In the genomic region with DNA sequence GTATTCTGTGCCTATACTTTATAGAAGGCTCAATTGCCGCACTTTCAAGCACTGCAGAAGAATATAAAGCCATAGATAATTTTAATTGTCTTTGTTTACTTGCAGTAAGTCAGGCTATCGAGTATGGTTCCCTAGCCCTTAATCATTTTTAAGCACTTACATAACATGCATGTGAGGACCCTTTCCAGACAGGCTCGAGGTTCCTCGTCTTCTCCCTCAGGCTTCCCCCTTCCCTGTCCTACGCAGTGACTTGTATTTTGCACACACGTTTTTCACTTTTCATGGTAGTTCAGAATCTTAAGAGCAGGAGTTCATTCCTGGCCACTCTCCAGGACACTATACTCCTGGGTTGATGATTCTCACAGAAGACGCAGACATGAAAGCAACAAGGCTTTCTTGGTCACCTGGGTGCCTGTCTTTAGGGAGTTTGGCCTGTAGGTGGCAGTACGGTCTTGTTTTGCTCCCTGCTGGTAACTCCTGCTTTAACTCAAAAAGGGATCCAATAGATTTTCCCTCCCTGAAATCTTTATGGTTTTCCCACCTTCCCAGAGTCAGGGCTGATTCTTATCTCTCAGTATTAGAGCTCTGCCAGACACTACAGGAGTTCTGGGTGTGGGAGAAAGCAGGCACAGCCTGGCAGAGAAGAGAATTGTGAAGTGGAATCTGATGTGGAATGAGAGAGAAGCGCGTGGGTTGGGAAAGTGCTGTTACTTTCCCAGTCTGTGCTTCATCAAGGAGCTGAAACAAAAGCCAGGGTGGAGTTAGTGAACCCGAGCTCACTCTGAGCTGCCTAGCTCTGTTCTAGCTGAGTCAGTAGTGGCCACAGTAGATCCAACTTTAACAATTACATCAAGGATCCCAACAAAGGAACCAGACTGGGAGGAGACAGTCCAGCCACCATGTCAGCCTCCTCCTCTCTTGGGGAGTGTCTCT, we compare ENCODE assay signal across 7 mouse cellular contexts.
DNase-seq lines count a peak whose midpoint lies in the region; ATAC-seq lines count a peak whose summit lies in the region.

No protein-coding gene starts in this region.

- H3K4me3 ChIP-seq in intestine, embryonic 14.5 days (ENCODE audit: low read depth, low read length), result no peak overlapping the region
- H3K4me3 ChIP-seq in midbrain, embryonic 11.5 days (ENCODE audit: low read depth, low read length), result no peak overlapping the region
- H3K4me3 ChIP-seq in stomach, embryonic 14.5 days (ENCODE audit: low read depth, low read length), result no peak overlapping the region

- no peaks in the 10 kb centered on the region for H3K9me3 ChIP-seq in intestine, embryonic 14.5 days (ENCODE audit: control insufficient read depth, low read length)
- H3K9me3 ChIP-seq in midbrain, embryonic 11.5 days (ENCODE audit: control insufficient read depth, low read length), result no peaks in the 10 kb centered on the region
- H3K9me3 ChIP-seq in stomach, embryonic 14.5 days (ENCODE audit: control insufficient read depth, low read depth, low read length), result no peaks in the 10 kb centered on the region

- peak; percentile 83 for DNase-seq in WW6 (ENCODE audit: low read depth, low spot score)
- DNase-seq in cerebellum, postnatal 10 days, result peak; percentile 71 to 74
- DNase-seq in frontal cortex, postnatal 14 days (ENCODE audit: low spot score in 2 of 2), result peak; percentile 68 to 77
- DNase-seq in intestine, embryonic 14.5 days (ENCODE audit: low spot score), result peak; percentile 89
- peak; percentile 66 to 86 for DNase-seq in left cerebral cortex, adult 8-10 months (ENCODE audit: low spot score in 2 of 2)
- DNase-seq in midbrain, embryonic 11.5 days (ENCODE audit: low spot score, missing footprints), result peak; percentile 97

- WGBS in intestine, embryonic 14.5 days, result 24% methylated on average over 11 of the region's 11 CpGs
- WGBS in midbrain, embryonic 11.5 days, result 47% methylated on average over 11 of the region's 11 CpGs
- WGBS in stomach, embryonic 14.5 days, result 30% methylated on average over 11 of the region's 11 CpGs

- no peak overlapping the region; the same call in 1 of the 2 replicates for H3K27ac ChIP-seq in intestine, embryonic 14.5 days (ENCODE audit: low read depth)
- H3K27ac ChIP-seq in midbrain, embryonic 11.5 days (ENCODE audit: low read depth, low read length), result no peak overlapping the region
- H3K27ac ChIP-seq in stomach, embryonic 14.5 days (ENCODE audit: low read length), result no peak overlapping the region

- ATAC-seq in intestine, embryonic 14.5 days (replicated peaks; ENCODE audit: low FRiP score, low TSS enrichment, low read depth), result peak; percentile 80
- ATAC-seq in midbrain, embryonic 11.5 days (ENCODE audit: low FRiP score), result peak; percentile 79
- ATAC-seq in stomach, embryonic 14.5 days (ENCODE audit: insufficient number of reproducible peaks, insufficient read depth, low FRiP score, low read depth), result peak; percentile 83

- H3K9ac ChIP-seq in intestine, embryonic 14.5 days (ENCODE audit: low read length), result no peak overlapping the region
- 0 out of 2 replicates have a peak overlapping the region, but pooled peaks have one; percentile 21 for H3K9ac ChIP-seq in midbrain, embryonic 11.5 days (ENCODE audit: low read length)
- no peak overlapping the region for H3K9ac ChIP-seq in stomach, embryonic 14.5 days (replicated peaks; ENCODE audit: low read depth, low read length)

- no peaks in the 10 kb centered on the region for H3K4me1 ChIP-seq in intestine, embryonic 14.5 days (replicated peaks; ENCODE audit: control insufficient read depth, insufficient read depth, low read length)
- H3K4me1 ChIP-seq in midbrain, embryonic 11.5 days (ENCODE audit: control insufficient read depth, insufficient read depth, low read length), result no peaks in the 10 kb centered on the region
- no peaks in the 10 kb centered on the region for H3K4me1 ChIP-seq in stomach, embryonic 14.5 days (ENCODE audit: control insufficient read depth, insufficient read depth, low read length)

- no peaks in the 10 kb centered on the region for H3K36me3 ChIP-seq in intestine, embryonic 14.5 days (ENCODE audit: control insufficient read depth, insufficient read depth, low read length)
- no peaks in the 10 kb centered on the region for H3K36me3 ChIP-seq in midbrain, embryonic 11.5 days (ENCODE audit: control insufficient read depth, insufficient read depth, low read length)
- H3K36me3 ChIP-seq in stomach, embryonic 14.5 days (ENCODE audit: control insufficient read depth, insufficient read depth, low read length), result no peaks in the 10 kb centered on the region

- no peaks in the 10 kb centered on the region for H3K27me3 ChIP-seq in intestine, embryonic 14.5 days (replicated peaks; ENCODE audit: control insufficient read depth, insufficient read depth, low read length)
- H3K27me3 ChIP-seq in midbrain, embryonic 11.5 days (ENCODE audit: control insufficient read depth, insufficient read depth, low read length), result no peaks in the 10 kb centered on the region
- no peaks in the 10 kb centered on the region for H3K27me3 ChIP-seq in stomach, embryonic 14.5 days (ENCODE audit: control insufficient read depth, insufficient read depth, low read length)

- peak overlapping the region; percentile 25; the same call in 1 of the 2 replicates for H3K4me2 ChIP-seq in intestine, embryonic 14.5 days (ENCODE audit: low read length)
- H3K4me2 ChIP-seq in midbrain, embryonic 11.5 days, result no peak overlapping the region
- H3K4me2 ChIP-seq in stomach, embryonic 14.5 days (replicated peaks; ENCODE audit: low read depth, low read length), result no peak overlapping the region
